Mouse (Mus musculus): ENCODE measurements around the gene Mtmr12. TPM values are rescaled to one million over a fixed set of nuclear protein-coding genes. Genes with fewer than 3 reads are reported as not detected.

The Mtmr12 gene
- total and polyA plus RNA-seq, 3 experiments = 14.3 to 38.2 TPM; not detected in 1

- Histone ChIP-seq H3K9me3 (replicated peaks; ENCODE audit: insufficient read depth, low read length) (no peaks in the 10 kb centered on the region), H3K4me1 (ENCODE audit: control insufficient read depth in 1 of 2, insufficient read depth in 2 of 2, low read length in 2 of 2) (peaks cover under 1 to 6% of the 10 kb centered on the region in 2 experiments; a peak in 3 of 4 replicates), H3K27ac (ENCODE audit: control insufficient read depth, low read depth, low read length) (no peak overlapping the region), H3K4me3 (ENCODE audit: control insufficient read depth in 1 of 2, insufficient read depth in 1 of 2, low read depth in 2 of 2, low read length in 2 of 2) (no peak overlapping the region), H3K79me2 (ENCODE audit: control insufficient read depth, insufficient read depth, low read length, poor library complexity) (peaks cover 80% of the 10 kb centered on the region), H3K36me3 (ENCODE audit: control insufficient read depth in 1 of 2, insufficient read depth in 2 of 2, low read length in 2 of 2) (peaks cover 0 to 10% of the 10 kb centered on the region in 2 experiments; a peak in 3 of 4 replicates), H3K9ac (ENCODE audit: control insufficient read depth, low read depth, low read length, poor library complexity, severe bottlenecking) (no peak overlapping the region), H3K27me3 (ENCODE audit: control insufficient read depth in 1 of 2, insufficient read depth in 2 of 2, low read length in 2 of 2) (no peaks in the 10 kb centered on the region)
- DNase-seq (ENCODE audit: low read depth, low spot score) = no peak
- TF ChIP-seq UBTF (IDR thresholded peaks at IDR 0.05; ENCODE audit: borderline replicate concordance, insufficient read depth, low read depth, low read length) (no peak), JUND (IDR thresholded peaks at IDR 0.05; ENCODE audit: low read depth, low read length) (no peak), MYC (IDR thresholded peaks at IDR 0.05; ENCODE audit: low read depth, low read length) (no peak), MYB (IDR thresholded peaks at IDR 0.05; ENCODE audit: low read depth, low read length) (no peak), ZMIZ1 (IDR thresholded peaks at IDR 0.05; ENCODE audit: low read depth, low read length) (no peak), ZC3H11A (IDR thresholded peaks at IDR 0.05; ENCODE audit: low read depth, low read length) (no peak), GATA1 (IDR thresholded peaks at IDR 0.05; ENCODE audit: low read depth, low read length) (no peak), CHD1 (IDR thresholded peaks at IDR 0.05; ENCODE audit: low read depth, low read length) (no peak), MXI1 (IDR thresholded peaks at IDR 0.05; ENCODE audit: low read depth, low read length) (no peak), POLR2AphosphoS2 (IDR thresholded peaks at IDR 0.05; ENCODE audit: low read length) (no peak), USF1 (IDR thresholded peaks at IDR 0.05; ENCODE audit: low read depth, low read length) (no peak), ETS1 (IDR thresholded peaks at IDR 0.05; ENCODE audit: low read depth, low read length) (no peak), E2F4 (IDR thresholded peaks at IDR 0.05; ENCODE audit: borderline replicate concordance, low read depth, low read length) (no peak), USF2 (IDR thresholded peaks at IDR 0.05; ENCODE audit: borderline replicate concordance in 1 of 2, insufficient read depth in 1 of 2, low read depth in 1 of 2, low read length in 2 of 2) (no peak), NRF1 (IDR thresholded peaks at IDR 0.05; ENCODE audit: insufficient read depth, low read depth, low read length, poor library complexity, severe bottlenecking) (no peak), CTCF (IDR thresholded peaks at IDR 0.05 in 2 of 3, conservative IDR thresholded peaks at IDR 0.05 in 1 of 3; ENCODE audit: control insufficient read depth in 1 of 3, insufficient read depth in 1 of 3, low read depth in 2 of 3, low read length in 3 of 3, poor library complexity in 1 of 3, severe bottlenecking in 1 of 3) (no peak), POLR2A (IDR thresholded peaks at IDR 0.05; ENCODE audit: control insufficient read depth in 1 of 2, insufficient read depth in 1 of 2, low read depth in 1 of 2, low read length in 2 of 2, poor library complexity in 1 of 2) (no peak), SMC3 (IDR thresholded peaks at IDR 0.05; ENCODE audit: low read depth, low read length) (no peak), RAD21 (IDR thresholded peaks at IDR 0.05; ENCODE audit: low read depth, low read length) (no peak), RCOR1 (IDR thresholded peaks at IDR 0.05; ENCODE audit: low read depth, low read length) (no peak)
These were observed 6.7 kb downstream of the Mtmr12 start for GRCm38 (mm10) chr15:12211577-12211976.

GRCm38 (mm10) chr15:12212266-12212665 lies 7.4 kb downstream of the Mtmr12 start:
- Histone ChIP-seq H3K27me3 (ENCODE audit: control insufficient read depth in 1 of 2, insufficient read depth in 2 of 2, low read length in 2 of 2) (no peaks in the 10 kb centered on the region), H3K36me3 (ENCODE audit: control insufficient read depth in 1 of 2, insufficient read depth in 2 of 2, low read length in 2 of 2) (peaks cover 0 to 6% of the 10 kb centered on the region in 2 experiments), H3K27ac (ENCODE audit: control insufficient read depth, low read depth, low read length) (no peak overlapping the region), H3K9ac (ENCODE audit: control insufficient read depth, low read depth, low read length, poor library complexity, severe bottlenecking) (no peak overlapping the region), H3K4me1 (ENCODE audit: control insufficient read depth in 1 of 2, insufficient read depth in 2 of 2, low read length in 2 of 2) (peaks cover 0 to 2% of the 10 kb centered on the region in 2 experiments; a peak in 2 of 4 replicates), H3K4me3 (ENCODE audit: control insufficient read depth in 1 of 2, insufficient read depth in 1 of 2, low read depth in 2 of 2, low read length in 2 of 2) (no peak overlapping the region), H3K9me3 (replicated peaks; ENCODE audit: insufficient read depth, low read length) (no peaks in the 10 kb centered on the region), H3K79me2 (ENCODE audit: control insufficient read depth, insufficient read depth, low read length, poor library complexity) (peaks cover 77% of the 10 kb centered on the region)
- TF ChIP-seq CTCF (IDR thresholded peaks at IDR 0.05 in 2 of 3, conservative IDR thresholded peaks at IDR 0.05 in 1 of 3; ENCODE audit: control insufficient read depth in 1 of 3, insufficient read depth in 1 of 3, low read depth in 2 of 3, low read length in 3 of 3, poor library complexity in 1 of 3, severe bottlenecking in 1 of 3) (no peak), EP300 (IDR thresholded peaks at IDR 0.05; ENCODE audit: low read depth in 1 of 2, low read length in 2 of 2) (no peak), RAD21 (IDR thresholded peaks at IDR 0.05; ENCODE audit: low read depth, low read length) (no peak), POLR2A (IDR thresholded peaks at IDR 0.05; ENCODE audit: control insufficient read depth in 1 of 2, insufficient read depth in 1 of 2, low read depth in 1 of 2, low read length in 2 of 2, poor library complexity in 1 of 2) (no peak), MAFK (IDR thresholded peaks at IDR 0.05; ENCODE audit: borderline replicate concordance, low read depth, low read length) (0 out of 2 replicates have a peak, but pooled peaks have one; percentile 16)
- DNase-seq (ENCODE audit: low read depth, low spot score) = no peak

All from MEL (cell line).